Mouse (Mus musculus): ENCODE measurements around the gene Tmem87b.

The Tmem87b gene

DNA sequence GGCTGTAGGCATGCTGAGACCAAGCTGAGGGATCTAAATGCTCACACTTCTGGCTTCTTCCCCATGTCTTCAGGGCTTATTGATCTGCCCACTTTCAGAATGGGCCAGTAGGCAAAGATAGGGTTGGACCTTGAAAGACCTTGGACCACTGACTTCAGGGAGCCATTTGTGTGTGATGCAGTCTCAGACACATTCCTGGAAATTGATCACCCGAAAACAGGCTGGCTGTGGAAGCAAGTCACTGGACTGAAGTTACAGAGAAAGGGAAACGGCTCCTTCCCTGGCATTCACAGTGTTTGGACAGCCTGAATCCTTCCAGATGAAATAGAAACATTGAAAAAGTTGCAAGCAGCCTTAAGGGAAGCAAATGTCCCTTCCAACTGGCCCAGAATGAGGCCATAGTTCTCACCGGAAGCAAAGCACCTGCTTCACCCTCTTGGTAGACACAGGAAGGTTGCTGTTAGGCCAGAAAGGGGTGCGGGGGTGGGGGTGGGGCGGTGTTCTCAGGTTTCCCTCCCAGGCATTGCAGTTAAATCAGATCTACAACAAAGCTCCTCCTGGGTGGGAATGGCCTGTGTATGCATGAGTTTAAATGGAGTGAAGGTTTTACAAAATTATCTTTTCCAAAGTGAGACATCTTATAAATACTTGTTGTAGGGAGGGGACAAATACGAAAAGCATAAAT, 70.1 kb downstream of the Tmem87b start:
- DNase-seq (ENCODE audit: low read depth, low spot score) = no peak

DNA sequence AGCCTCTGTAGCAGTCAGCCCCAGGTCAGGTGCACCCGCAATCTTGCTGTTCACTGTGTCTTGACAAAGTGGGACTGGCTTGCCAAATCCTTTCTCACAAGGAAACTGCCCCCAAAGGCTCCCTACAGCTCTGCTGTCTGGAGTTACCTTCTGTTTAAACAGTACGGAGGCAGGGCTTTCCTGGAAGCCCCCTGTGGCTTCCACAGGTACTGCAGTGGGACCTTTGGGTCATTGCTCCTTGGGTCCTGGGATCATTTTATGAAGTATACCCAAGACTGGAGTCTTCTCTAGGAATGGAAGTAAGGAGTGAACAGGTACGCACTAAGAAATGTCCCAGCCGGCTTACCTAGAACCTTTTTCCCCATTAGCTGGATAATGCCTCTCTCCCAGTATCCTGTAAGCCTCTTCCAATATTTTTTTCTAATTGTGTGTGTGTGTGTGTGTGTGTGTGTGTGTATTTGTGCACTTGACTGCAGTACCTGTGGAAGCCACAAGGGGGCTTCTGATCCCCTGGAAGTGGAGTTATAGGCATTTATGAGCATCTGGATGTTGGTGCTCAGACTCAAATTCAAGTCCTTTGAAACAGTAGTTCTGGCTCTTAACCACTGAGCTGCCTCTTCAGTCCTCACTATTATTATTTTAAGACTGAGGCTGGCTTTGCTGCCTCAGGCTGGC, 72.9 kb downstream of the Tmem87b start:
- no peak for DNase-seq (ENCODE audit: low read depth, low spot score)

DNA sequence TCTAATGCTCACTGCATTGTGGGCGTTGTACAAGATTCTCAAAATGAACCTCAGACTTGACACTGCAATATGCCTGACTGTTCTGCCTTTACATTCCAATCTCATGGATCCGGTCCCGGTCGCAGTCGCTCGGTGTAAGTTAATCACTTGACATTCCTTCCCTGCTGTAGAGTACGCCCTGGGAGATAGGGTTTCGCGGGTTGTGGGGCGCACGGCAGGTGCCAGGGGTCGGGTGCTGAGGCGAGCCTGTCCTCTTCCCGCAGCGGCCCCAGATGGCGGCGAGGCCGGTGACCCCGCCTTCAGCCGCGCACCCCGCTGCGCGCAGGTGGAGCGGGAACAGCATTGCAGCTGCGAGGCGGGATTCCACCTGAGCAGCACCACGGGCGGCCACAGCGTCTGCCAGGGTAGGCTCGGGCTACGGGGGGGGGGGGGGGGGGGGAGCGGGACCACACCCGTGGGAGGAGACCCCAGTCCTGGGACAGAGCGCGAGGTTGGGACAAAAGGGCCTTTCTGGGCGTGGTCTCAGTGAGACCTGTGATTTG, 74.3 kb downstream of the Tmem87b start:
- no peak for DNase-seq (ENCODE audit: low read depth, low spot score)

DNA sequence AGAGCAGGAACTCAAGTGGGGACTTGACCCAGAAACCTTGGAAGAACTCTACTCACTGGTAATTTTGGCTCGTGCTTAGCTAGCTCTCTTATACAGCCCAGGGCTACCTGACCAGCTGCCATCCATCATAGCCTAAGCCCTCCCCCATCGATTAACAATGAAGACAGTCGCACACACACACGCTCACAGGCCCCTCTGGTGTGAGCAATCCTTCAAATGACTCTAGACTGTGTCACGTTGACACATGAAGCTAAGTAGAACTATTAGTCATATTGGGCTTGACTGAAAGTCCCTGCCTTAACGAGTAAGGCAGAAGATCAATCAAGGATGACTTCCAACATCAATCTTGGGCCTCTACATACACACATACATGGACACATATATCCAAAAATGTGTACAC, 84.9 kb downstream of the Tmem87b start:
- no peak for DNase-seq (ENCODE audit: low read depth, low spot score)

DNA sequence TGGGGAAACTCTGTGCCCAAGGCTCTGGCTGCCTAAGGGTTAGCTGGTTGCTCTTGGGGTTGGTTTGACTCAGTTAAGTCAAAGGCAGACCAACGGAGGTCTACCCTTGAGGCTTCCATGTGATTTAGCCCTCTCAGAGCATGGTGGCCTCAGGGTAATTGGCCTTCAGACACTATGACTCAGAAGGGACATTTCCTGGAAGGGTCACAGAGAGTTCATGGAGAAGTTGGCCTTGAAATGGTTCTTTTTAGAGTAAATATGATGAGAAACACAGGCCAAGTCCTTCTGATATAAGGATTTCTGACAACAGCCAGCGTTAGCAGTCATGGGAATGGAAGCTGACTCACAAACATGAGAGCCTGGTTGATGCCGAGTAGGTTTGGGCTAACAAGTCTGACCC, 85.7 kb downstream of the Tmem87b start:
- DNase-seq (ENCODE audit: low read depth, low spot score) = no peak
